Mouse (Mus musculus) liver, adult (tissue): Measurements from ENCODE around the gene Atpaf2.

Source experiments
- GATA4 ChIP-seq: IDR thresholded peaks from 2 replicates; pipeline ENCODE4 v1.6.1; 2014; ENCODE audit warnings: mild to moderate bottlenecking, low read length; ENCODE audit not compliant: insufficient replicate concordance

Gene Atpaf2

DNA sequence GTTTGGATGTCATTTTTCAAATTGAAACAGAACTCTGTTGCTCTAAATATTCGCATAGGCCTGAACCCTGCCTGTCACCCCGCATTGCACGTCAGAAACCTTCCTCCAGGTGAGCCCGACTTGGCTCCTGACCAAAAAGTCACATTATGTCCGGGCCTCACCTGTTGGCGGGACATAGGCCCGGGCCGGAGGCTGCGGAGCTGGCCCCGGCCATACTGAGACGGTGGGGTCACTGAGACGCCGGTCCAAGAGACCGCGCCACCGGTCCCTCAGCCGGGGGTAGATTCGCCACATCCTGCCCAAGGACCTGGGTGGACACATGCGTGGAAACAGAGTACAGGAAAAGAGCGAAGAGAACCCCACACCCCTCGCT is 1.7 kb downstream of the Atpaf2 start:
- no peak for TF ChIP-seq GATA4

DNA sequence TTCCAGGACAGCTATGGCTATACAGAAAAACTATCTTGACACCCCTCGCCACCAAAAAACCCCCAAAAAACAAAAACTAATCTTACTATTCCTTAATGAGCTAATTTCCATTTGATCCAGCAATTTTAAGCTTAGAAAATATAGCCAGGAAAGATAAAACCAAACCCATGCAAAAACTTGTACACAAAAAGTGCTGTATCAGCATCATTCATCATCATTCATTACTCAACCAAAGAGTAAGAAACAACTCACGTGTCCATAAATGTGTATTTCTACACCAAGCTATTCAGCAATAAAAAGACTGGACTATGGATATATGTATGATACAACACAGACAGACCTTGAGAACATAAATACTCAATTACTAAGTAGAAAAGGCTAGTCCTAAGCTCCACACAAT is 5.3 kb downstream of the Atpaf2 start:
- no peak for TF ChIP-seq GATA4

DNA sequence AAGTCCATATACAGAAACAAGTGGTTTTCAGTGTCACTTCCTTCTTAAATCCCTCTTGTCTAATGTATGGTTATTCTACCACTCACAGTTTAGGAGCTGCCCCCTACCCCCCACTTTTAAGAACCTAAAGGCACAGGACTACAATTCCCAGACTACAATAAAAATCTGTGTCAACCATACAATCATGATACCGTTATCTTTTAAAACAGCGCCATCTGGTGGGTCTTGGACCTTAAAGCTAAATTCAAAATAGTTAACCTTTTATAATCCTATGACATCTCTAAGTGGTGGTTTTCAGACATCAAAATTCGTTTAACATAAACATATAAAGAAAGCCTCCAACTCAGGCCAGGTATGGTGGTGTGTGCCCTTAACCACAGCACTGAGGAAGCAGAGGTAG is 6.1 kb downstream of the Atpaf2 start:
- TF ChIP-seq GATA4 = peak; percentile 74; the same call in 1 of the 2 replicates

- TF ChIP-seq GATA4 = no peak
These were observed 11.7 kb downstream of the Atpaf2 start for GRCm38 (mm10) chr11:60406606-60407005.

DNA sequence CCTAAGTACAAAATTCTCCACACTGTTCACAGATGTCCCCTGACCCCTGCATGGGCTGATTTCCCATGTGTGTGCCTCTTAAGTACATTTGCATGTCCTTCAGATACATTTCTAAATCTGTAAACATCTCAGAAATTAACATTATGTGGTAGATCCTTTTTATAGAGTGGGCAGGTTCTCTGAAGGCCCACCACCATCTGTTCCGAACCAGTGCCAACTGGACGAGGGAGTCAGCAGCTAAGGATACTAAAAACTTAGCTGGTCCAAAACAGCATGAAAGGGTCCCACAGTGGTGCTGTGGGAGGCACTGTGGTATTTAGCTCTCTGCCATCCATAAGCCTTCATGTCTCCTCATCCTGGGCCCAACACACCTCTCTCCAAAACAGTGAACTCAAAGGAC is 21.1 kb downstream of the Atpaf2 start:
- no peak for TF ChIP-seq GATA4

GRCm38 (mm10) chr11:60396546-60396945 is 21.7 kb downstream of the Atpaf2 start:
- no peak for TF ChIP-seq GATA4

DNA sequence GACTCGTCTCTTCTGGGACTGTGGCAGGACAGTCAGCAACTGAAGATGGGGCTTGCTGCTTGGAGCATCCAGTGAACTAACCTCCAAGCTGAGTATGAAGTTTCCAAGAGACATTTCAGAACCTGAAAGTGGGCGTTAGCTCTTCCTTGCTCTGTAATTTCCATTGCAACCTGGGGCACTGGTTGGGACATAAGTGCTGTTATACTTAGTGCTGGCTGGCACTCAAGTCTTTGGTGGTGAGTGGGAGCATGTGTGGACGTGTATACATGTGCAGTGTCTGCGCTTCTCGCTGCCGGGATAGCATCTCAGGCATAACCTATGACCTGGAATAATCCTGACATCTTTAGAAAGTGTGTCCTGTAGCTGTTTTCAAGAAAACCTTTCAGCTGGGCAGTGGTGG is 26.9 kb downstream of the Atpaf2 start:
- no peak for TF ChIP-seq GATA4

DNA sequence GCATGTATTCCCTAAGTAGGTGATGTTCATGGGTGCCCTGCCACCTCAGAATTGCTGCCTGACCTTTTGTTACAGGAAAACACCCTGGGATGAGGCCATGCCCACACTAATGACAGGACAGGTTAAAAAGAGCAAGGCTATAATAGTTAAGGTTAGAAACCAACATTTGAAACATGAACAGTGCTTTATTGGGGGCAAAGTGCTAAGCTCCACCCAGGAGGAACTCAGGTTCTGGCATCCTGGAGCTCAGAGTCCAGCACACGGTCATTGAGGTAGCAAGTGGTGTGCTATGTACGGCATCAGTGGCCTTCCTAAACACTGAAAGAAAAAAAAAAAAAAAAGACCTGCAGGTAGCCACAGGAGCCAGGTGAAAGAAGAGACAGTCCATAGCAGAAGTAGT is 30.3 kb downstream of the Atpaf2 start:
- TF ChIP-seq GATA4 = no peak

DNA sequence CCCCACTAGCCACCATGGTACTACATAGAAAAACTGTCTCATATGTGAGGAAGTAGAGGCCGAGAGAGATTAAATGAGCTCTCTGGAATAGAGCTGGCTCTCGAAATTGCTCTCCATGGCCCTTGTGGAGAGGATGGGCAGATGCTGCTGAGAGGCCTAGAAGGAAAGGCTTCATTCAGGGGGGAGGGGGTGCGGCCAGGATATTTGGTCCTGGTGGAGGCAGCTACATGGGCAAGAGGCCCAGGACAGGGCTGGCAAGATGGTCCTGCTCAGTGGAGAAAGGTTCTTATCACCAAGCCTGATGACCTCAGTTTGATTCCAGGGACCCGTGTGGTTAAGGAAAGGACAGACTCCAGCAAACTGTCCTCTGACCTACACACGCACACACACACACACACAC is 32.3 kb downstream of the Atpaf2 start:
- TF ChIP-seq GATA4 = no peak

GRCm38 (mm10) chr11:60384762-60385421 is 33.4 kb downstream of the Atpaf2 start:
- no peak for TF ChIP-seq GATA4

DNA sequence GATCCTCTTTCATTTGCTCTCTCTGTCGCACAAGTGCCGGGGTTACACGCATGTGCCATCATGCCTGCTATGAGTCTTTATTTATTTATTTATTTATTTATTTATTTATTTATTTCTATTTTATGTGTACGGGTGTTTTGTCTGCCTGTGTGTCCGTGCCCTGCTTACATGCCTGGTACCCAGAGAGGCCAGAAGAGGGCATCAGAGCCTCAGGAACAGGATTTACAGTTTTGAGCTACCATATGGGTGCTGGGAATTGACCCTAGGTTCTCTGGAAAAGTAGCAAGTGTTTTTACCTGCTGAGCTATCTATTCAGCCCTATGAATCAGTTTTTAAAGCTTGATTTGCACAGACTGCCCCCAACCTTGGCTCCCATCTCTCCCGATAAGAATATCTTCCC is 34.7 kb downstream of the Atpaf2 start:
- TF ChIP-seq GATA4 = no peak

- TF ChIP-seq GATA4 = no peak
These were observed 43.8 kb downstream of the Atpaf2 start for GRCm38 (mm10) chr11:60374481-60374880.

GRCm38 (mm10) chr11:60370431-60370830 is 47.8 kb downstream of the Atpaf2 start:
- TF ChIP-seq GATA4 = no peak

DNA sequence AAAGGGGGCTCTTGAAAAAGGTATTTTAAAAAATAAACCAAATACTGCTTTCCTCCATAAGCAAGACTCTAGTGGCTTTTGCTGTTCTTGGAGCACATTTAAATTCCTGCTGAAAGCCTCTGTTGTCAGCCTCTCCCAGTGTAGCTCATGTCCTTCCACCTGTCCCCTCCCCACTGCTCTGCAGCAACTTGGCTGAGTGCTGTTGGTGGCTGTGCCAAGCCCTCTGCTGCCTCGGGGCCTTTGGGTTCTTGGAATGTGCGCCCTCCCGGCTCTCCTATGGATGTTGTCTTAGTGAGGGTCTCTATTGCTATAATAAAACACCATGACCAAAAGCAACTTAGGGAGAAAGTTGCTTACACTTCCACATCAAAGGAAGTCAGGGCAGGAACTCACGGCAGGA is 48.8 kb downstream of the Atpaf2 start:
- TF ChIP-seq GATA4 = no peak

GRCm38 (mm10) chr11:60368909-60369308 is 49.3 kb downstream of the Atpaf2 start:
- TF ChIP-seq GATA4 = no peak

- TF ChIP-seq GATA4 = no peak
These were observed 51.0 kb downstream of the Atpaf2 start for GRCm38 (mm10) chr11:60367256-60367655.

GRCm38 (mm10) chr11:60366239-60367019 is 51.8 kb downstream of the Atpaf2 start:
- TF ChIP-seq GATA4 = no peak
